25 mouse cellular contexts compared by ENCODE assay signal in the genomic region with DNA sequence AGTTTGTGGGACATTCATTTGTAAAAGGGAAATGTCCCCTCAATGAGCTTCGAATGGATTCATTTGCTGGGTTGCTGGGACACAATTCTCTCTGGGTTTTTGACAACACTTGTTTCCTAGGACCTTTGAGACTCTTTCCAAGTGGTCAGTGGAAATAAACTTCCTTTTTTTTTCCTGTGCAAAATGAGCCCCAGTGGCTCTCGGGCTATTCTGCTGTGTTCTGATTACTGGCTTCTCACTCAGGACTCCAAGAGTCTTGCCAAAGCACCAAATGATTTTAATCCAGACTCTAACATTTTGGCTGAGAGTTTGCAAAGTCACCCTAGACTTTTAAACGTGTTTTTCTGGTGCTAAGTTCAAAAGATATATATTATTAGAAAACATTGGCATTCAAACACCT. TPM values are rescaled to one million over a fixed set of nuclear protein-coding genes. Genes with fewer than 3 reads are reported as not detected.
DNase-seq lines count a peak whose midpoint lies in the region; ATAC-seq and TF ChIP-seq lines count a peak whose summit lies in the region.
"Had no signal": no experiment of that assay in that cellular context is flagged by ENCODE, and none has a peak within 500 bp of the region (broad histone marks: within the 10 kb centered on the region; RNA-seq: fewer than 3 reads in every experiment).

No protein-coding gene starts in this region.

- TF ChIP-seq CTCF in heart, adult 2 months (IDR thresholded peaks at IDR 0.05) = no peak

- H3K79me2 ChIP-seq in heart, adult 2 months (replicated peaks; ENCODE audit: control insufficient read depth, insufficient read depth, low read length) = no peaks in the 10 kb centered on the region

- intact Hi-C loops in heart, adult 2 months (cut with DNase I) = loop anchor here (5.0 kb wide), 2 partner anchors 37 to 57 kb away; no protein-coding TSS in a partner anchor

- TF ChIP-seq POLR2A in heart, adult 2 months (IDR thresholded peaks at IDR 0.05; ENCODE audit: insufficient read depth, low read depth, low read length) = no peak

- no peak overlapping the region for H3K9ac ChIP-seq in heart, adult 2 months (ENCODE audit: low read depth, low read length)
- no peak overlapping the region for H3K9ac ChIP-seq in heart, embryonic 11.5 days (ENCODE audit: low read depth, low read length)
- no peak overlapping the region for H3K9ac ChIP-seq in limb, embryonic 12.5 days (replicated peaks)
- H3K9ac ChIP-seq: forebrain, embryonic 12.5 days; forebrain, postnatal 0 days; heart, embryonic 13.5 days; kidney, embryonic 15.5 days; limb, embryonic 13.5 days; lung, embryonic 15.5 days; midbrain, embryonic 15.5 days had no signal

- H3K4me3 ChIP-seq in heart, adult 2 months = no peak overlapping the region
- no peak overlapping the region for H3K4me3 ChIP-seq in heart, embryonic 11.5 days (ENCODE audit: low read depth, low read length)
- no peak overlapping the region for H3K4me3 ChIP-seq in limb, embryonic 12.5 days (replicated peaks)
- no peak overlapping the region for H3K4me3 ChIP-seq in limb, embryonic 10.5 days
- H3K4me3 ChIP-seq: forebrain, embryonic 12.5 days; heart, embryonic 13.5 days; kidney, embryonic 15.5 days; limb, embryonic 13.5 days; lung, embryonic 15.5 days; midbrain, embryonic 10.5 days; midbrain, embryonic 15.5 days had no signal

- peaks cover 3% of the 10 kb centered on the region for H3K4me1 ChIP-seq in heart, adult 2 months (ENCODE audit: control insufficient read depth, insufficient read depth, low read length)
- no peaks in the 10 kb centered on the region for H3K4me1 ChIP-seq in heart, embryonic 11.5 days (ENCODE audit: control insufficient read depth, insufficient read depth, low read length)
- peaks cover 11% of the 10 kb centered on the region; the same call in 1 of the 2 replicates for H3K4me1 ChIP-seq in limb, embryonic 12.5 days (replicated peaks)
- H3K4me1 ChIP-seq in limb, embryonic 10.5 days = peaks cover 4% of the 10 kb centered on the region
- H3K4me1 ChIP-seq: forebrain, embryonic 12.5 days; heart, embryonic 13.5 days; kidney, embryonic 15.5 days; limb, embryonic 13.5 days; lung, embryonic 15.5 days; midbrain, embryonic 10.5 days; midbrain, embryonic 15.5 days had no signal

- 23% methylated on average over 3 of the region's 3 CpGs for WGBS in heart, adult 2 months
- 67% methylated on average over 3 of the region's 3 CpGs for WGBS in heart, embryonic 11.5 days (ENCODE audit: insufficient replicate concordance)
- WGBS in limb, embryonic 12.5 days = 54% methylated on average over 3 of the region's 3 CpGs
- 73% methylated on average over 3 of the region's 3 CpGs for WGBS in limb, embryonic 10.5 days

- no peak for TF ChIP-seq EP300 in heart, adult 2 months (IDR thresholded peaks at IDR 0.05; ENCODE audit: insufficient read depth, low read depth, low read length)

- H3K27ac ChIP-seq in heart, adult 2 months = peak overlapping the region; percentile 66
- H3K27ac ChIP-seq in heart, embryonic 11.5 days (ENCODE audit: low read depth, low read length) = no peak overlapping the region
- 0 out of 2 replicates have a peak overlapping the region, but pooled peaks have one; percentile 17 for H3K27ac ChIP-seq in limb, embryonic 12.5 days
- H3K27ac ChIP-seq in limb, embryonic 10.5 days = no peak overlapping the region
- H3K27ac ChIP-seq: forebrain, embryonic 12.5 days; heart, embryonic 13.5 days; kidney, embryonic 15.5 days; limb, embryonic 13.5 days; lung, embryonic 15.5 days; midbrain, embryonic 10.5 days; midbrain, embryonic 15.5 days had no signal

- no peaks in the 10 kb centered on the region for H3K36me3 ChIP-seq in heart, adult 2 months (ENCODE audit: control insufficient read depth, insufficient read depth, low read length)
- H3K36me3 ChIP-seq in heart, embryonic 11.5 days (ENCODE audit: control insufficient read depth, insufficient read depth, low read length) = no peaks in the 10 kb centered on the region
- no peaks in the 10 kb centered on the region for H3K36me3 ChIP-seq in limb, embryonic 12.5 days
- no peaks in the 10 kb centered on the region for H3K36me3 ChIP-seq in limb, embryonic 10.5 days
- H3K36me3 ChIP-seq: forebrain, embryonic 12.5 days; heart, embryonic 13.5 days; kidney, embryonic 15.5 days; limb, embryonic 13.5 days; lung, embryonic 15.5 days; midbrain, embryonic 10.5 days; midbrain, embryonic 15.5 days had no signal

- DNase-seq in gastrocnemius, adult 18-20 months (ENCODE audit: low spot score) = peak; percentile 34
- DNase-seq in gastrocnemius, postnatal 4 days (ENCODE audit: low spot score in 2 of 2) = no peak
- DNase-seq in heart, adult 2 months = peak in 1 of 2 experiments; percentile 13
- DNase-seq in limb, embryonic 10.5 days (ENCODE audit: low spot score) = no peak
- DNase-seq in adrenal gland, adult 18-20 months (ENCODE audit: low spot score in 2 of 2) = no peak
- DNase-seq: adrenal gland, postnatal 25 days; cerebellum, adult 18-20 months; cerebellum, postnatal 10 days; forebrain, postnatal 0 days; kidney, adult 18-20 months; kidney, postnatal 25 days; thymus, adult 2 months; thymus, postnatal 36 days had no signal

- no peak overlapping the region for H3K4me2 ChIP-seq in heart, embryonic 11.5 days
- no peak overlapping the region for H3K4me2 ChIP-seq in limb, embryonic 12.5 days
- H3K4me2 ChIP-seq: forebrain, embryonic 12.5 days; heart, embryonic 13.5 days; kidney, embryonic 15.5 days; limb, embryonic 13.5 days; liver, embryonic 11.5 days; lung, embryonic 15.5 days; midbrain, embryonic 15.5 days had no signal

- ATAC-seq in heart, embryonic 11.5 days (replicated peaks; ENCODE audit: insufficient number of reproducible peaks, low FRiP score, low TSS enrichment) = no peak
- no peak for ATAC-seq in limb, embryonic 12.5 days (ENCODE audit: insufficient number of reproducible peaks, insufficient read depth, low FRiP score, low TSS enrichment, low read depth)
- ATAC-seq: forebrain, postnatal 0 days; hindbrain, embryonic 16.5 days; midbrain, embryonic 15.5 days; Patski had no signal

- no peaks in the 10 kb centered on the region for H3K9me3 ChIP-seq in heart, embryonic 11.5 days (replicated peaks; ENCODE audit: control insufficient read depth, low read length)
- H3K9me3 ChIP-seq in limb, embryonic 12.5 days = no peaks in the 10 kb centered on the region
- no peaks in the 10 kb centered on the region for H3K9me3 ChIP-seq in limb, embryonic 10.5 days (replicated peaks)
- H3K9me3 ChIP-seq: forebrain, embryonic 12.5 days; heart, embryonic 13.5 days; kidney, embryonic 15.5 days; limb, embryonic 13.5 days; lung, embryonic 15.5 days; midbrain, embryonic 10.5 days; midbrain, embryonic 15.5 days had no signal

- no peaks in the 10 kb centered on the region for H3K27me3 ChIP-seq in heart, adult 2 months (ENCODE audit: control insufficient read depth, insufficient read depth, low read length)
- no peaks in the 10 kb centered on the region for H3K27me3 ChIP-seq in heart, embryonic 11.5 days (ENCODE audit: control insufficient read depth, insufficient read depth, low read length)
- no peaks in the 10 kb centered on the region for H3K27me3 ChIP-seq in limb, embryonic 12.5 days
- no peaks in the 10 kb centered on the region for H3K27me3 ChIP-seq in limb, embryonic 10.5 days (ENCODE audit: low read depth, poor library complexity, severe bottlenecking)
- H3K27me3 ChIP-seq: forebrain, embryonic 12.5 days; heart, embryonic 13.5 days; kidney, embryonic 15.5 days; lung, embryonic 15.5 days; midbrain, embryonic 15.5 days; Patski had no signal

RNA-seq across cellular contexts. Expression of gene Eps8, which starts 10.3 kb away (rescaled TPM):
- 1 to 10 TPM; 3.7 to 4.8 TPM for total RNA-seq in gastrocnemius, adult 18-20 months (2021)
- total RNA-seq in gastrocnemius, postnatal 4 days (2021) = 10 to 100 TPM; 21.1 to 22.3 TPM
- total RNA-seq in heart, adult 2 months (2021) = 10 to 100 TPM; 11.6 to 12.2 TPM
- polyA plus RNA-seq in heart, adult 2 months (2012; rRNA removed) = 6.7 and 8.8 TPM in 2 replicates
- polyA plus RNA-seq in heart, embryonic 11.5 days (2014; fragmentation: Nextera tagmentation; extraction: Ambion mirVana) = 18.7 TPM in 2 replicates
- polyA plus RNA-seq in limb, embryonic 12.5 days (2016; fragmentation: Nextera tagmentation; extraction: Ambion mirVana) = 11.1 and 14.7 TPM in 2 replicates
- 4.8 and 7.0 TPM in 2 replicates for polyA plus RNA-seq in limb, embryonic 10.5 days (2016; fragmentation: Nextera tagmentation; extraction: Ambion mirVana)
- 10 to 100 TPM; 19.5 to 20.9 TPM for total RNA-seq in adrenal gland, adult 18-20 months (2021)

Comparison
In these comparisons a context has a peak if more than half of its experiments do, and no peak if none do; other contexts are left out.
1. H3K27ac ChIP-seq: peak in heart, adult 2 months (single experiment) and limb, embryonic 12.5 days (single experiment); none in heart, embryonic 11.5 days (single experiment) and limb, embryonic 10.5 days (single experiment).